Mouse (Mus musculus): ENCODE measurements at regions not wholly inside any gene's neighbourhood (a gene's known extent, or its start where the extent isn't known, plus 50 kb on each side); places are given as distances from the start of the nearest gene placed in this dataset.

DNA sequence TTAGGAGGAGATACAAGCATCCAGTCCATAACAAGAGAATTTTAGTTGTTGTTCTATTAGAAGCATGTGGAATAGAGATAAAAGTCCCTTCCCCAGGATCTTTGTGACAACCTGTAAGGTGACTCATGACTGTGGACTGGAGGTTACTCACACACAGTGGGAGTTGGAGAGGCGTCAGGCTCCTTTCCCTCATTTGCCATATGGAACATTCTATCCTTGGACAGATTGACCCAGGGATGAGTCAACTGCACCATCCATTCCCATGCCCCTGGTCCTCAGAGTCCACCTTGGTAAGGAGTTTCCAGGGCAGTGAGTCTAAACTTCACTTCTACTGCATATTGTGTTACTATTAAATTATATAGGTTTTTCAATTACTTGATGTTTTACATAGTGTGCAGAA is 444.9 kb upstream of the Mon1b start:
- TF ChIP-seq EP300 (IDR thresholded peaks at IDR 0.05; ENCODE audit: insufficient read depth, low read depth, low read length) (no peak), CTCF (IDR thresholded peaks at IDR 0.05) (no peak), POLR2A (IDR thresholded peaks at IDR 0.05; ENCODE audit: insufficient read depth, low read depth, low read length) (no peak)
- intact Hi-C loops (cut with DNase I): no loop called here
- WGBS: 61% methylated on average over 1 of the region's 1 CpGs

GRCm38 (mm10) chr8:113191537-113191936 is 443.9 kb upstream of the Mon1b start:
- Histone ChIP-seq H3K79me2 (replicated peaks; ENCODE audit: control insufficient read depth, insufficient read depth, low read length) (no peaks in the 10 kb centered on the region), H3K27me3 (ENCODE audit: control insufficient read depth, insufficient read depth, low read length) (no peaks in the 10 kb centered on the region), H3K9ac (ENCODE audit: low read depth, low read length) (no peak overlapping the region), H3K4me3 (no peak overlapping the region), H3K36me3 (ENCODE audit: control insufficient read depth, insufficient read depth, low read length) (no peaks in the 10 kb centered on the region), H3K27ac (no peak overlapping the region), H3K4me1 (ENCODE audit: control insufficient read depth, insufficient read depth, low read length) (no peaks in the 10 kb centered on the region)
- TF ChIP-seq POLR2A (IDR thresholded peaks at IDR 0.05; ENCODE audit: insufficient read depth, low read depth, low read length) (no peak), CTCF (IDR thresholded peaks at IDR 0.05) (no peak), EP300 (IDR thresholded peaks at IDR 0.05; ENCODE audit: insufficient read depth, low read depth, low read length) (no peak)
- intact Hi-C loops (cut with DNase I): no loop called here
- no peak for DNase-seq
- WGBS: 70% methylated on average over 3 of the region's 3 CpGs

More for the DNA sequence above, 444.9 kb upstream of the Mon1b start:
- H3K27ac ChIP-seq: no peak overlapping the region
- H3K27me3 ChIP-seq (ENCODE audit: control insufficient read depth, insufficient read depth, low read length): no peaks in the 10 kb centered on the region
- no peaks in the 10 kb centered on the region for H3K4me1 ChIP-seq (ENCODE audit: control insufficient read depth, insufficient read depth, low read length)
- H3K4me3 ChIP-seq: no peak overlapping the region
- no peaks in the 10 kb centered on the region for H3K36me3 ChIP-seq (ENCODE audit: control insufficient read depth, insufficient read depth, low read length)
- no peak overlapping the region for H3K9ac ChIP-seq (ENCODE audit: low read depth, low read length)
- DNase-seq: no peak
- H3K79me2 ChIP-seq (replicated peaks; ENCODE audit: control insufficient read depth, insufficient read depth, low read length): no peaks in the 10 kb centered on the region

Measured in heart, adult 2 months (tissue).